Mouse (Mus musculus) erythroblast, embryonic 14.5 days (primary cell): ENCODE results near the gene Inka1.

Source experiments
- GATA1 ChIP-seq: IDR thresholded peaks from 2 replicates; pipeline ENCODE4 v1.6.1; 2012; ENCODE audit warnings: low read length, inconsistent platforms, mixed read lengths
- TAL1 ChIP-seq: IDR thresholded peaks from 3 replicates; pipeline ENCODE4 v1.6.1; 2012; ENCODE audit warnings: low read length, inconsistent platforms, mixed read lengths

GRCm38 (mm10) chr9:107950460-107951355, 35.0 kb downstream of the Inka1 start:
- TF ChIP-seq TAL1 (no peak), GATA1 (peak; percentile 67)
